Mouse (Mus musculus) olfactory bulb, adult 2 months (tissue): ENCODE measurements around the gene Lypd6.

ENCODE experiments used
- CTCF ChIP-seq: fragments of 200-500 bp; IDR thresholded peaks from 2 replicates; pipeline ENCODE4 v1.5.1; 2012; ENCODE audit warnings: low read depth, mild to moderate bottlenecking, low read length, moderate library complexity; ENCODE audit not compliant: insufficient read depth
- POLR2A ChIP-seq: fragments of 200-500 bp; IDR thresholded peaks from 2 replicates; pipeline ENCODE4 v1.6.1; 2012; ENCODE audit warnings: mild to moderate bottlenecking, low read depth, low read length, moderate library complexity; ENCODE audit not compliant: insufficient read depth

GRCm38 (mm10) chr2:50220574-50220973 lies 154.3 kb downstream of the Lypd6 start:
- TF ChIP-seq POLR2A: no peak
- no peak for TF ChIP-seq CTCF
